Mouse (Mus musculus): ENCODE results near the gene Unc13b. TPM values are rescaled to one million over a fixed set of nuclear protein-coding genes. Genes with fewer than 3 reads are reported as not detected.

Gene Unc13b
- polyA plus RNA-seq, 1 experiment from 2014 or later = 17.5 TPM

DNA sequence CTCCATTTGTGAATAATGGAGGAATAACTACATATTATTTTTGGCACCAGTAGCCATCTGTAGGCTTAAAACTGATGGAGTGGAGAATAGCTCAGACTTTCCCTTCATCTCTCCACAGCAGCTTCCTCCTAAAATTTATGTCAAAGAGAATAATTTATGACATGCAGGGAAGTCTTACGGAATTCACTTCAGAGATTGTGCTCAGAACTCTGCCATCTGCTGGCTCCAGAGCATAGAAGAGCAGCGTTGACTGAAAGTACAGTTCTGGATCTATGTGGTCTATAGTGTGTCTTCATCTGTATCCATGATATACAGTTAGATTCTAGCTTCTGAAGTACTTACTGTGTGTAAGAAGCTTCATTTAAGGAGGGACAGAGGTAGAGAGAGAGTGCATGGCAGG, 185.3 kb downstream of the Unc13b start:
- Histone ChIP-seq H3K36me3 (ENCODE audit: control insufficient read depth, insufficient read depth, low read length) (no peaks in the 10 kb centered on the region), H3K4me1 (ENCODE audit: control insufficient read depth, insufficient read depth, low read length) (no peaks in the 10 kb centered on the region), H3K4me2 (ENCODE audit: low read depth, low read length) (no peak overlapping the region), H3K4me3 (ENCODE audit: low read depth, low read length) (no peak overlapping the region), H3K9ac (replicated peaks; ENCODE audit: low read depth, low read length) (no peak overlapping the region), H3K27ac (ENCODE audit: low read depth, low read length) (no peak overlapping the region), H3K27me3 (ENCODE audit: control insufficient read depth, insufficient read depth, low read length) (no peaks in the 10 kb centered on the region), H3K9me3 (ENCODE audit: control insufficient read depth, low read length) (no peaks in the 10 kb centered on the region)
- 40% methylated on average over 2 of the region's 2 CpGs for WGBS
- no peak for ATAC-seq (ENCODE audit: low read depth)

DNA sequence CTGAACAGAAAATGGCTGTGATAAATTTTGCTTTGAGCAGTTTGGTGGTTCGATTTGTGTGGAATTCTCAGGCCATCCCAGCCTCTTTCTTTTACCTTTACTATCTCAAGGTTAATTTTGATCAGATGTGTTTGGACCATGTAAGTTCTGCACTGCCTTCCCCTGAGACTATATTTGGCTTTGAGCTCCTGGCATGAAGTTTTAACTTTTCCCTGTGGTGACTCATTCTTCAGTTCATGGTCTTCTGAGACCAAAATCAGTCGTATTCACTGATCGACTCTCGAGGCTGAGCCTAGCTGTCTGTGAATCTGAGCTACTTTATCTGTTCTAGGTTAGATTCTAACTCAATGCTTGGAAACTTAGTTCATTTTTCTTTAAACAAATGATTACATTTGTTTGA, 187.0 kb downstream of the Unc13b start:
- Histone ChIP-seq H3K4me1 (ENCODE audit: control insufficient read depth, insufficient read depth, low read length) (no peaks in the 10 kb centered on the region), H3K36me3 (ENCODE audit: control insufficient read depth, insufficient read depth, low read length) (peaks cover 7% of the 10 kb centered on the region), H3K9ac (replicated peaks; ENCODE audit: low read depth, low read length) (no peak overlapping the region), H3K9me3 (ENCODE audit: control insufficient read depth, low read length) (no peaks in the 10 kb centered on the region), H3K27ac (ENCODE audit: low read depth, low read length) (no peak overlapping the region), H3K4me3 (ENCODE audit: low read depth, low read length) (no peak overlapping the region), H3K27me3 (ENCODE audit: control insufficient read depth, insufficient read depth, low read length) (no peaks in the 10 kb centered on the region), H3K4me2 (ENCODE audit: low read depth, low read length) (no peak overlapping the region)
- WGBS = 86% methylated on average over 4 of the region's 4 CpGs
- ATAC-seq (ENCODE audit: low read depth) = no peak

DNA sequence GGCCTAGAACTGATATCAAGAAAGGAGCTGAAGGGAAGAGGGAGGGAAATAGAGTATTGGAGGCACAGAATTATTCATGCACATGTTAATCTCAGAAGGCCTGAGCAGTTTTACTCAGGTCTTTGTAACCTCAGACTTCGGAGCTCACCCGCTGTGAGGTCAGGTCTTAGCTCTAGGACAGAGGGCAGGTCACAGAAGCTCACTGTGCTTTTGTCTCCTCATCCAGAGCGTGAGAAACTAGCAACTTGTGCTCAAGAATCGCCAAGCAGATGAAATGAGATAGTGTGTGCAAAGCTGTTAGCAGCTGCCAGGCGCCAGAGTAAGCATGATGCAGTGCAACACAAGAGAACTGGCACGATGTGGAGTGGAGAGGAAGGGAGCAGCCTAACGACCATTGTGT, 189.3 kb downstream of the Unc13b start:
- H3K9me3 ChIP-seq (ENCODE audit: control insufficient read depth, low read length) = no peaks in the 10 kb centered on the region
- no peak overlapping the region for H3K27ac ChIP-seq (ENCODE audit: low read depth, low read length)
- no peaks in the 10 kb centered on the region for H3K27me3 ChIP-seq (ENCODE audit: control insufficient read depth, insufficient read depth, low read length)
- H3K4me2 ChIP-seq (ENCODE audit: low read depth, low read length) = no peak overlapping the region
- peaks cover 7% of the 10 kb centered on the region for H3K36me3 ChIP-seq (ENCODE audit: control insufficient read depth, insufficient read depth, low read length)
- H3K9ac ChIP-seq (replicated peaks; ENCODE audit: low read depth, low read length) = no peak overlapping the region
- H3K4me3 ChIP-seq (ENCODE audit: low read depth, low read length) = no peak overlapping the region
- no peak for ATAC-seq (ENCODE audit: low read depth)
- no peaks in the 10 kb centered on the region for H3K4me1 ChIP-seq (ENCODE audit: control insufficient read depth, insufficient read depth, low read length)
- 31% methylated on average over 7 of the region's 7 CpGs for WGBS

DNA sequence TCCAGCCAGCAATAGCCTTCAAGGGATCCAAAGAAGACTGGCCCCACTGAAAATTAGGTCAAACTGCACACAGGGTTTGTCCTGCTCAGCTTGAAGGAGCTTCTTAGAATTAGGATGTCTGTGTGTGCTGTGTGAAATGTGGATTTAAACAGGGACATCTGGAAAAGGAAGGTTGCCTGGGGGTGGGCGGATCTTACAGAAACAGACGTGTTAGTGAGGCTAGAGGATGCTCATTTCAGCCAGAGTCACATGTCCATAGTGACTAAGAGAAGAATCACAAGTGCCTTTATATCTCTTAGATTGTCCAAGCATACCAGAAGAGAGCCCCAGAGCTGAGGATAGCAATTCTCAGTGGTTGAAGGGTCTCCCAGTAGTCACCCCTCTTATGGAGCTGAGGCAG, 190.2 kb downstream of the Unc13b start:
- no peaks in the 10 kb centered on the region for H3K27me3 ChIP-seq (ENCODE audit: control insufficient read depth, insufficient read depth, low read length)
- no peaks in the 10 kb centered on the region for H3K9me3 ChIP-seq (ENCODE audit: control insufficient read depth, low read length)
- no peak overlapping the region for H3K4me3 ChIP-seq (ENCODE audit: low read depth, low read length)
- no peak overlapping the region for H3K9ac ChIP-seq (replicated peaks; ENCODE audit: low read depth, low read length)
- H3K4me2 ChIP-seq (ENCODE audit: low read depth, low read length) = no peak overlapping the region
- H3K4me1 ChIP-seq (ENCODE audit: control insufficient read depth, insufficient read depth, low read length) = no peaks in the 10 kb centered on the region
- 80% methylated on average over 2 of the region's 2 CpGs for WGBS
- H3K27ac ChIP-seq (ENCODE audit: low read depth, low read length) = no peak overlapping the region
- no peak for ATAC-seq (ENCODE audit: low read depth)
- H3K36me3 ChIP-seq (ENCODE audit: control insufficient read depth, insufficient read depth, low read length) = peaks cover 7% of the 10 kb centered on the region

DNA sequence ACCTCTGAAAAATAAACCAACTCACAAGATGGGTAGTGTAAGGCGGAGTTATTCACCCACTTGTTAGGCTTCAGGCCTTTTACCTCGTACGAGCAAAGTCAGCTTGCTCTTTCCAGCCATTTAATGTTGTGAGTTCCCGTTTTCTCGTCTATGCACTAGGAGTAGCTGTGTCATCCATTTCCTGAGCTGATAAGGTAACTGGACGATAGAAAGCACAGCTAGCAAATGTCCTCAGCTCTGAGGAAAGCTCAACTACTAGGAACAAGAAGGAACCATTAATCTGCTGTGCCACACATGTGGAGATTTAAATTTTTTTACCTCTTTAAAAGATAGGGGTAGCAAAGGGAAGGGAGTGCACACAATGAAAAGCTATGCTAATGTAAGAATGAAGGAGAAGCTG, 192.5 kb downstream of the Unc13b start:
- H3K4me3 ChIP-seq (ENCODE audit: low read depth, low read length) = no peak overlapping the region
- H3K4me1 ChIP-seq (ENCODE audit: control insufficient read depth, insufficient read depth, low read length) = no peaks in the 10 kb centered on the region
- peaks cover 15% of the 10 kb centered on the region for H3K36me3 ChIP-seq (ENCODE audit: control insufficient read depth, insufficient read depth, low read length)
- no peak overlapping the region for H3K27ac ChIP-seq (ENCODE audit: low read depth, low read length)
- H3K9me3 ChIP-seq (ENCODE audit: control insufficient read depth, low read length) = no peaks in the 10 kb centered on the region
- H3K4me2 ChIP-seq (ENCODE audit: low read depth, low read length) = no peak overlapping the region
- no peak overlapping the region for H3K9ac ChIP-seq (replicated peaks; ENCODE audit: low read depth, low read length)
- no peak for ATAC-seq (ENCODE audit: low read depth)
- H3K27me3 ChIP-seq (ENCODE audit: control insufficient read depth, insufficient read depth, low read length) = no peaks in the 10 kb centered on the region
- WGBS = 88% methylated on average over 6 of the region's 6 CpGs

DNA sequence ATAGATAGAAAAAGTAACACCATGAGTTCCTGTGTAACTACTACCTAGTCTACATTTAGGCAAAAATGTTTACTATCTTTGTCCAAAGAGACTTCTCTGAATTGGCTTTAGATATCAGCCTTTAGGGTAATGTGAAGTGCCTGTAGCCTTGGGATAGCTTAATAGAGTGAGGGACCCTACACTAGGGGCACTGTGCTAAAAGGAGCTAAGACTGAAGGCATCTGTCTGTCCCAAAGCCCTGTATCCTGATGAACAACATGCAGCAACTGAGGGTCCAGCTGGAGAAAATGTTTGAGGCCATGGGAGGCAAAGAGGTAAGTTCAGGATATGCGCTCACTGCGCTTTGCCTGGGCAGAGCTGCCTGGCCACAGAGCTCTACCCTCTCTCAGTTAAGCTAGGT, 198.3 kb downstream of the Unc13b start:
- Histone ChIP-seq H3K4me1 (ENCODE audit: control insufficient read depth, insufficient read depth, low read length) (no peaks in the 10 kb centered on the region), H3K36me3 (ENCODE audit: control insufficient read depth, insufficient read depth, low read length) (peaks cover 8% of the 10 kb centered on the region; the same call in 1 of the 2 replicates), H3K27ac (ENCODE audit: low read depth, low read length) (no peak overlapping the region), H3K4me2 (ENCODE audit: low read depth, low read length) (no peak overlapping the region), H3K9ac (replicated peaks; ENCODE audit: low read depth, low read length) (no peak overlapping the region), H3K27me3 (ENCODE audit: control insufficient read depth, insufficient read depth, low read length) (no peaks in the 10 kb centered on the region), H3K4me3 (ENCODE audit: low read depth, low read length) (no peak overlapping the region), H3K9me3 (ENCODE audit: control insufficient read depth, low read length) (no peaks in the 10 kb centered on the region)
- no peak for ATAC-seq (ENCODE audit: low read depth)
- WGBS = 100% methylated on average over 2 of the region's 2 CpGs

DNA sequence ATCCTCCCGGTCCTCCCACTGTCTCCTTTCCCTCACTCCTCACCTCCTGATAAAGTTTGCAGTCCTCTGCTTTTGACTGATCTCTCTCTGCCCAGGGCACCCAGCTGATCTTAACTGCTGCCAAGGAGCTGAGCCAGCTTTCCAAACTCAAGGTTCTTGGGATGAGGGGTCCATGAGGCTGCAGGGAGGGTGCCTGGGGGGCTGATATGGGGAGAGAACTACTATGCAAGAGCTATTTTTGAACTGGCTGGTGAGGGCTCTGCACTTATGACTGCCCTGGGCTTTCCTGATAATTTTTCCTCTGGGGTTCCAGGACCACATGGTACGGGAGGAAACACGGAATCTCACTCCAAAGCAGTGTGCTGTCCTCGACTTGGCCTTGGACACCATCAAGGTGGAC, 199.8 kb downstream of the Unc13b start:
- Histone ChIP-seq H3K9ac (replicated peaks; ENCODE audit: low read depth, low read length) (no peak overlapping the region), H3K36me3 (ENCODE audit: control insufficient read depth, insufficient read depth, low read length) (peaks cover 8% of the 10 kb centered on the region; the same call in 1 of the 2 replicates)

DNA sequence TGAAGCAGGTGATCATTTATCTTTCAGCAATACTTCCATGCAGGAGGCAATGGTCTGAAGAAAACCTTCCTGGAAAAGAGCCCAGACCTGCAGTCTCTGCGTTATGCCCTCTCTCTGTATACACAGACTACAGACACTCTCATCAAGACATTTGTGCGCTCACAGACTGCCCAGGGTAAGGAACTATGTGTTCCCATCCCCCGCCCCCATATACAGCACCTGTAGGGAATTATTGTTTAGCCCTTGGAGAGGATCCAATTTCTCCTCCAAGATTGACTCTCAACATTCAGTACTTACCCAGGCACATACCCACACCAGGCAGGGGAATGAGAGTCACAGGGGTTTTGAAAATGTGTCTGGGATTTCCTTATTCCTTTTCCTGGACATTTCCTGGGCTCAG, 200.7 kb downstream of the Unc13b start:
- 79% methylated on average over 3 of the region's 3 CpGs for WGBS
- no peak overlapping the region for H3K4me3 ChIP-seq (ENCODE audit: low read depth, low read length)
- no peaks in the 10 kb centered on the region for H3K4me1 ChIP-seq (ENCODE audit: control insufficient read depth, insufficient read depth, low read length)
- no peaks in the 10 kb centered on the region for H3K27me3 ChIP-seq (ENCODE audit: control insufficient read depth, insufficient read depth, low read length)
- no peak overlapping the region for H3K4me2 ChIP-seq (ENCODE audit: low read depth, low read length)
- no peak overlapping the region for H3K9ac ChIP-seq (replicated peaks; ENCODE audit: low read depth, low read length)
- no peak for ATAC-seq (ENCODE audit: low read depth)
- no peaks in the 10 kb centered on the region for H3K9me3 ChIP-seq (ENCODE audit: control insufficient read depth, low read length)
- no peak overlapping the region for H3K27ac ChIP-seq (ENCODE audit: low read depth, low read length)
- H3K36me3 ChIP-seq (ENCODE audit: control insufficient read depth, insufficient read depth, low read length) = peaks cover 8% of the 10 kb centered on the region; the same call in 1 of the 2 replicates

More for the DNA sequence above, 199.8 kb downstream of the Unc13b start:
- no peaks in the 10 kb centered on the region for H3K4me1 ChIP-seq (ENCODE audit: control insufficient read depth, insufficient read depth, low read length)
- WGBS = 91% methylated on average over 4 of the region's 4 CpGs
- ATAC-seq (ENCODE audit: low read depth) = no peak
- no peaks in the 10 kb centered on the region for H3K9me3 ChIP-seq (ENCODE audit: control insufficient read depth, low read length)
- H3K4me2 ChIP-seq (ENCODE audit: low read depth, low read length) = no peak overlapping the region
- H3K4me3 ChIP-seq (ENCODE audit: low read depth, low read length) = no peak overlapping the region
- no peak overlapping the region for H3K27ac ChIP-seq (ENCODE audit: low read depth, low read length)
- H3K27me3 ChIP-seq (ENCODE audit: control insufficient read depth, insufficient read depth, low read length) = no peaks in the 10 kb centered on the region

DNA sequence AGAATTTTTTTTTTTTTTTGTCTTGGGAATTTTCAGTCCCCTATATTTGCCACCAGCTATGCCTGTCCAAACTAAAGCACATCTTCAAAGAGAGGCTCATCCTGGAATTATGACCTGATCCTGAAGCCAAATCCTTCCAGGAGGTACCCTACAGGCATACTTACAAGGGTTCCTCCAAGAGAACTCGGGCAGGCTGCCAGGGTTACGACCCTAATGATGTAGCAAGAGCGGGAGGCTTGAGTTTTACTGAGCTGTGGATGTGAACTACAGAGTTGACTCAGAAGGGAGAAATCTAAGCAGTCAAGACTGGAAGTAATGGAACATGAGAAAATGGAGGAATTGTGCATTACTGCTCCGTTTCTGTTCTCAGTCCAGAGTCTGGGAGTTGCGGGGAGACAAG, 201.3 kb downstream of the Unc13b start:
- no peak for ATAC-seq (ENCODE audit: low read depth)
- Histone ChIP-seq H3K4me2 (ENCODE audit: low read depth, low read length) (no peak overlapping the region), H3K27ac (ENCODE audit: low read depth, low read length) (no peak overlapping the region), H3K27me3 (ENCODE audit: control insufficient read depth, insufficient read depth, low read length) (no peaks in the 10 kb centered on the region), H3K4me1 (ENCODE audit: control insufficient read depth, insufficient read depth, low read length) (no peaks in the 10 kb centered on the region), H3K9me3 (ENCODE audit: control insufficient read depth, low read length) (no peaks in the 10 kb centered on the region), H3K4me3 (ENCODE audit: low read depth, low read length) (no peak overlapping the region), H3K9ac (replicated peaks; ENCODE audit: low read depth, low read length) (no peak overlapping the region), H3K36me3 (ENCODE audit: control insufficient read depth, insufficient read depth, low read length) (peaks cover 8% of the 10 kb centered on the region; the same call in 1 of the 2 replicates)
- WGBS = 64% methylated on average over 5 of the region's 5 CpGs

DNA sequence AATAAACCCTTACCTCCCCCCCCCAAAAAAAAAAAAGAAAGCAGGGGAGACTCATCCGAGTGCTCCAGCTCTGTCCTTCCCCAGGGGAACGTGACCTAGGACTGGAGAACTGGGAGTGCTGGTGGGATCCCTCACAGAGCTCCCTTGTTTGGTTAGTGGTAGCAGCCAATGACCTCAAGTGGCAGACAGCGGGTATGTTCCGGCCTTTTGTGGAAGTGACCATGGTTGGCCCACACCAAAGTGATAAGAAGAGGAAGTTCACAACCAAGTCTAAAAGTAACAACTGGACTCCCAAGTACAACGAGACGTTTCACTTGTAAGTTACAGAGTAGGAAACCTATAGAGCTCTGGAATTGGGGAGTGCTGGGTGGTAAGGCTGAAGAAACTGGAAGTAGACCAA, 204.1 kb downstream of the Unc13b start:
- no peak overlapping the region for H3K4me2 ChIP-seq (ENCODE audit: low read depth, low read length)
- no peaks in the 10 kb centered on the region for H3K27me3 ChIP-seq (ENCODE audit: control insufficient read depth, insufficient read depth, low read length)
- peaks cover 4% of the 10 kb centered on the region for H3K4me1 ChIP-seq (ENCODE audit: control insufficient read depth, insufficient read depth, low read length)
- H3K4me3 ChIP-seq (ENCODE audit: low read depth, low read length) = no peak overlapping the region
- no peak overlapping the region for H3K27ac ChIP-seq (ENCODE audit: low read depth, low read length)
- H3K36me3 ChIP-seq (ENCODE audit: control insufficient read depth, insufficient read depth, low read length) = no peaks in the 10 kb centered on the region
- no peak overlapping the region for H3K9ac ChIP-seq (replicated peaks; ENCODE audit: low read depth, low read length)
- no peak for ATAC-seq (ENCODE audit: low read depth)
- WGBS = 93% methylated on average over 6 of the region's 6 CpGs
- no peaks in the 10 kb centered on the region for H3K9me3 ChIP-seq (ENCODE audit: control insufficient read depth, low read length)

Measured in neural tube, embryonic 14.5 days (tissue).